Mouse (Mus musculus): Measurements from ENCODE around the gene H1f0. TPM values are rescaled to one million over a fixed set of nuclear protein-coding genes. Genes with fewer than 3 reads are reported as not detected.

H1f0 gene
- polyA plus RNA-seq, 1 experiment, result 87.7 TPM

DNA sequence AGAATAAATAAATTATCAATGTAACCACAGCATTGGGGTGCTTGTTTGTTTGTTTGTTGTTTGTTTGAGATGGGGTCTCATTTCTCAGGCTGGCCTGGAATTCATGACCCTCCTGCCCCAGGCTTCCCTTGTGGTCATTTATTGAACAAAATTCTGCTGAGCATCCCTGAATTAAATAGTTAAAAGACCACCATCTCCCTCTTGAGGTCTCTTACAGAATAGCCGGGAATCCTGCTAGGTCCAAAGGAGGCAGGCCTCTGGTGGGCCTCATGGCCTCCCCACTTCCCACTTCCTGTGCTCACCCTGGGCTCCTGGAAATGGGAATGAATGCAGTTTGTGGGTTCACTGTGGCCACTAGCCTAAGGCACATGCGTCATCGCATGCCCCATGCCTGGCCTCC is 9.4 kb upstream of the H1f0 start:
- TF ChIP-seq POLR2A (IDR thresholded peaks at IDR 0.05; ENCODE audit: borderline replicate concordance, low read depth, low read length) (no peak), CTCF (IDR thresholded peaks at IDR 0.05; ENCODE audit: low read depth, low read length) (no peak)
- H3K4me3 ChIP-seq (ENCODE audit: insufficient read depth, low read length), result no peak overlapping the region
- H3K4me1 ChIP-seq (ENCODE audit: control insufficient read depth, insufficient read depth, low read length), result no peaks in the 10 kb centered on the region
- H3K27ac ChIP-seq (ENCODE audit: insufficient read depth, low read depth, low read length), result no peak overlapping the region

DNA sequence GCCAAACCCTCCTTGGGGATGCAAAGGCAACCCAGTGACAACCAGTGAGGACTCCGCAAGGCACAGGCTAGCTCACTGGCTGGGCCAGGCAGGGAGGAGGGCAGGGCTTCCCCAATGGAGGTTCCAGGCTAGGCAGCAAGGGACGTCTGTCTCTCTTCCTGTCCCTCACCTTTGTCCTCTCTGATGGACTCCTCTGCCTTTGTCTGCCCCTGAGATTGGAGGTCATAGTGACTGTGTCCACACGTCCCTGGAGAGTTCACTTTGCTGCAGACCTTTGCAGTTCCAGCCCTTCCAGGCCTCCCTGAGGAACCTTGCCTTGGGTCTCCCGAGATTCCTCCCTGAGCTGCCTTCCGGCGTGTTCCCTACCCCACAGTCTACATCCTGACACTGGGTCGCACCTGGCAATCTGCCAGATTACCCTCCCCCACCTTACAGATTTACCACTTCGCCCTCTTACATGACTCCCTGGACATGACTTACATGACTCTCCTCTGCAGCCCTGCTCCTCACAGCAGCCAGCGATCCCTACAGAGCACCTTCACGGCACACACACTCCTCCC is 5.5 kb upstream of the H1f0 start:
- TF ChIP-seq CTCF (IDR thresholded peaks at IDR 0.05; ENCODE audit: low read depth, low read length) (no peak), POLR2A (IDR thresholded peaks at IDR 0.05; ENCODE audit: borderline replicate concordance, low read depth, low read length) (no peak)
- Histone ChIP-seq H3K4me3 (ENCODE audit: insufficient read depth, low read length) (no peak overlapping the region), H3K27ac (ENCODE audit: insufficient read depth, low read depth, low read length) (no peak overlapping the region), H3K4me1 (ENCODE audit: control insufficient read depth, insufficient read depth, low read length) (peaks cover 3% of the 10 kb centered on the region; the same call in 1 of the 2 replicates)

DNA sequence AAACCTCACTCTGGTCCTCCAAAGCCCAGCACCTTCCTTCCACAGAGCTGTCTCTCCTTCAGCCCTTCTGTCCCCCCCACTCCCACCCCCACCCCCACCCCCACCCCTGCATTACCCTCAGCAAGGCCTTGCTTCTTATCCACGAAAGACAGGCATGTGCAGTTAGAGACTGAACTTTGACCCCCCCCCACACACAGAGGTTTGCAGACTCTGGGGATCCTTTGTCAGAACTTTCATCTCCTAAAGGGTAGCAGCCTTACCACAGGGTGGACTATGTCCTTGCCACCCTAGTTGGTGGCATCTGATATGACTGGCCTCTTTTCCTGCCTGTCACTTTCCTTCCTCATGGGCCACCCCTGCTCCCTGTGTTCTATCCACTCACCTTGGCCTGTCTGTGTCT is 4.9 kb upstream of the H1f0 start:
- TF ChIP-seq CTCF (IDR thresholded peaks at IDR 0.05; ENCODE audit: low read depth, low read length) (no peak), POLR2A (IDR thresholded peaks at IDR 0.05; ENCODE audit: borderline replicate concordance, low read depth, low read length) (no peak)
- Histone ChIP-seq H3K27ac (ENCODE audit: insufficient read depth, low read depth, low read length) (no peak overlapping the region), H3K4me1 (ENCODE audit: control insufficient read depth, insufficient read depth, low read length) (peaks cover 3% of the 10 kb centered on the region; the same call in 1 of the 2 replicates), H3K4me3 (ENCODE audit: insufficient read depth, low read length) (no peak overlapping the region)

DNA sequence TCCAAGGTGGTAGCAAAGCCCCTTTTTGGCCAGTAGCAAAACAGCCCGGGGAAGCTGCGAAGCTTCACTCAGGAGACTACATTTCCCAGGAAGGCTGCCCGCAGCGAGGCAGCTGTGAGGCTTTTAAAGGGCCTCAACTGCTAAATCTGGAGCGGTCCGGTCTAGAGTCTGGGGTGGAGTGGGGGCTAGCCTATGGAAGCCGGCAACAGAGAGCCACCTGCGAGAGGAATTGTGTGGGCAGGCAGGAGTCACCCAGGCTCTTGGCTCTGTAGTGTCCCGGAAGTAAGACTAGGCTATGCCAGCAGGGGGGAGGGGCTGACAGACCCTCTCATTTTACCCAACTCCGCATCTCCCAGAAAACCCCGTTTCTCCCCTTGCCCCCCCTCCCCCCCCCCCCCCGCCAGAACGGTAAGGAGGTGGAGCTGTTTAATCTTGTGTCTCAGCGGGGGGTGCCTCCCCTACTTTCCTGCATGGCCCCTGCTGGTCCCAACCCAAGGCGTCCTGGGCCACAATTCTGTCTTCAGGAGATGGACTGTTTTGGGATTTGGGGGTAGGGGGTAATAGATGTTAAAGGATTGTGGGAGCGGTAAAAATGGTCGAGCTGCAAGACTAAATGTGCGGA is 2.5 kb upstream of the H1f0 start:
- H3K4me1 ChIP-seq (ENCODE audit: control insufficient read depth, insufficient read depth, low read length), result peaks cover 16% of the 10 kb centered on the region
- no peak overlapping the region for H3K27ac ChIP-seq (ENCODE audit: insufficient read depth, low read depth, low read length)

DNA sequence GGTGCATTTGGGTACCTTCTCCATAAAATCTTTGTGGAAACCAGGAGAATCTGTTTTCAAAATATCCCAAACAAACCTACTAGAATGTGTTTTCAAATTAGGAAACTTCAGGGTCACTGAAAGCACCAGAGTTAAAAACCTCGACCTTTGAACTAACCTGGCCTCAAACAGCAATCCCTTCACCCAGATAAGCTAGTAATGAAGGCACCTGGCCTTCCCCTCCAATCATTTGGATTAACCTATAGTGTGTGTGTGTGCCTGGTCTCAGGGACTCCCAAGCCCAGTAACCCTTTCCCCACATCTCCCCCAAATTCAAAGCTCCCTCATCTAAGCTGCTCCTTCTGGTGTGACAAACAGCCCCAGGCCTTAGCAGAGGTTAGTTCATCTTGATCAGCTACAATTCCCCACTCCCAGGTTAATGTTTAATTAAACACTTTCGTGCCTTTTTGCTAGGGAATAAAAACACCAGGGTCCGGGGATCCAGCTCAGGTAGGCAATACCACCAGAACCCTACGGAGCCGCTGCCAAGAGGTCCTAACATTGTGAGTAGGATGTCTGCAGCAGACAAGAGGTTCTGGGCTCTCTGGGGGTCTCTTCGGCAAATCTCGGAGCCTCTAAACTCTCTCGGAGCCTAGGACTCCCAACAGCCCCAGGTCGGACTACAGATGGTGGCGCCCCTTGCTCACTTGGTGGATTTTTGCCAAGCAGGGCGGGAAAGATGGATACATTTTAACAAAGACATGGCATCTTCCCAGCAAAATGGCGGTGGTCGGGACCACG is 1.5 kb upstream of the H1f0 start:
- no peak overlapping the region for H3K27ac ChIP-seq (ENCODE audit: insufficient read depth, low read depth, low read length)
- peaks cover 19% of the 10 kb centered on the region for H3K4me1 ChIP-seq (ENCODE audit: control insufficient read depth, insufficient read depth, low read length)
- no peak overlapping the region for H3K4me3 ChIP-seq (ENCODE audit: insufficient read depth, low read length)
- TF ChIP-seq POLR2A (IDR thresholded peaks at IDR 0.05; ENCODE audit: borderline replicate concordance, low read depth, low read length) (no peak), CTCF (IDR thresholded peaks at IDR 0.05; ENCODE audit: low read depth, low read length) (no peak)

More for the DNA sequence above, 2.5 kb upstream of the H1f0 start:
- H3K4me3 ChIP-seq (ENCODE audit: insufficient read depth, low read length), result no peak overlapping the region
- no peak for TF ChIP-seq CTCF (IDR thresholded peaks at IDR 0.05; ENCODE audit: low read depth, low read length)
- no peak for TF ChIP-seq POLR2A (IDR thresholded peaks at IDR 0.05; ENCODE audit: borderline replicate concordance, low read depth, low read length)

DNA sequence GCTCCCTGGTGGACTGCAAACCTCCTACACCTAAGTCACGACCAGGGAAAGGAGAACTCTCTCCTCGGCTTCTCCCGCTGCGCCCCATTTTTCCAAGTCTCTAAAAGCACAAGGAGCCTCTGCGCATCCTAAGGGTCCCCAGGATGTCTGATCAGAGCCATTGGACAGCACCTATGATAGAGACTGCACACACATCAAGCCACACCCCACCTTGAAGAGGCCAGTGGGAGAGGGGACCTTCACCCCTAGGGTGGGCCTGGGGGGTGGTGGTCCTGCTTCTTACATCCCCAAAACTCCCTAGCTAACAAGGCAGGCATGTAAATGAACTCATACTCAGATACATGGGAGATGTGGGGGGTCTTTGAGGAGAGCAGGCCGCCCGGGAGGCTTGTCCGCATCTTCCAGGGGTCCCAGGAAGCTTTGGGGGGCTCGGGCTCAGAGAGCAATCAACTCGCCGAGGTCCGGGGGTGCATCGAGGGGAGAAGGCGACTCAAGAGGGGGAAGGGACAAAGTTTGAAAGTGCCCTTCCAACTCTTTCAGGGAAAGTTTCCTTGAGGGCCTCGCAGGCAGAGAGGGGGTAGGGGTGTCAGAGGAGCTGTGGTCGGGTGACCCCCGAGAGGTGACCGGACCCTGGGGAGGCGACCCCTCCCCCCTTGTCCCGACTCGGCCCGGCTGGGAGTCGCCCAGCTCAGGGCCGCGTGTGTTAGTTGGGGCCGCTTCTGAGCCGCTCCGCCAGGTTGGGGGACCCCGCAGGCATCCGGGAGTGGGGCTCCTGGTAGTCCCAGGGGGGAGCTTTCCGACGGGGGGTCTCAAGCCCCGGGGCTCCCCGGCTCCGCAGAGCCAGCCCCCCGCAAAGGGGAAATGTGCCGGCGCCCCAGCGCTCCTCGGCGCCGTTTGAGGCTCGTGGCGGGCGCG is 702 bp upstream of the H1f0 start:
- no peak for TF ChIP-seq POLR2A (IDR thresholded peaks at IDR 0.05; ENCODE audit: borderline replicate concordance, low read depth, low read length)
- TF ChIP-seq CTCF (IDR thresholded peaks at IDR 0.05; ENCODE audit: low read depth, low read length), result no peak
- H3K4me1 ChIP-seq (ENCODE audit: control insufficient read depth, insufficient read depth, low read length), result peaks cover 19% of the 10 kb centered on the region
- H3K4me3 ChIP-seq (ENCODE audit: insufficient read depth, low read length), result peak overlapping the region; percentile 80
- H3K27ac ChIP-seq (ENCODE audit: insufficient read depth, low read depth, low read length), result no peak overlapping the region

DNA sequence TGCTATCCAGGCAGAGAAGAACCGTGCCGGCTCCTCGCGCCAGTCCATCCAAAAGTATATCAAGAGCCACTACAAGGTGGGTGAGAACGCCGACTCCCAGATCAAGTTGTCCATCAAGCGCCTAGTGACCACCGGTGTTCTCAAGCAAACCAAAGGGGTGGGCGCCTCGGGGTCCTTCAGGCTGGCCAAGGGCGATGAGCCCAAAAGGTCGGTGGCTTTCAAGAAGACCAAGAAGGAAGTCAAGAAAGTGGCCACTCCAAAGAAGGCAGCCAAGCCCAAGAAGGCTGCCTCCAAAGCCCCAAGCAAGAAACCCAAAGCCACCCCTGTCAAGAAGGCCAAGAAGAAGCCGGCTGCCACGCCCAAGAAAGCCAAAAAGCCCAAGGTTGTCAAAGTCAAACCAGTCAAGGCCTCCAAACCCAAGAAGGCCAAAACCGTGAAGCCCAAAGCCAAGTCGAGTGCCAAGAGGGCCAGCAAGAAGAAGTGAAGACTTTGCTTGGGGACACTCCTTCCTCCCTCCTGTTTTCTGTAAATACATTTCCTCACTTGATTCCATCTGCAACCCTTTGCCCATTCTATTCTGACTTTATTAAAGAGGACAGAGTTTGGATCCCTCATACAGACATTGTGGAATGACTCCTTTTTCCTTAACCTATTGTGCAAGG is 704 bp downstream of the H1f0 start:
- TF ChIP-seq CTCF (IDR thresholded peaks at IDR 0.05; ENCODE audit: low read depth, low read length) (no peak), POLR2A (IDR thresholded peaks at IDR 0.05; ENCODE audit: borderline replicate concordance, low read depth, low read length) (no peak)
- peaks cover 19% of the 10 kb centered on the region for H3K4me1 ChIP-seq (ENCODE audit: control insufficient read depth, insufficient read depth, low read length)
- H3K27ac ChIP-seq (ENCODE audit: insufficient read depth, low read depth, low read length), result peak overlapping the region; percentile 41; the same call in 1 of the 2 replicates

DNA sequence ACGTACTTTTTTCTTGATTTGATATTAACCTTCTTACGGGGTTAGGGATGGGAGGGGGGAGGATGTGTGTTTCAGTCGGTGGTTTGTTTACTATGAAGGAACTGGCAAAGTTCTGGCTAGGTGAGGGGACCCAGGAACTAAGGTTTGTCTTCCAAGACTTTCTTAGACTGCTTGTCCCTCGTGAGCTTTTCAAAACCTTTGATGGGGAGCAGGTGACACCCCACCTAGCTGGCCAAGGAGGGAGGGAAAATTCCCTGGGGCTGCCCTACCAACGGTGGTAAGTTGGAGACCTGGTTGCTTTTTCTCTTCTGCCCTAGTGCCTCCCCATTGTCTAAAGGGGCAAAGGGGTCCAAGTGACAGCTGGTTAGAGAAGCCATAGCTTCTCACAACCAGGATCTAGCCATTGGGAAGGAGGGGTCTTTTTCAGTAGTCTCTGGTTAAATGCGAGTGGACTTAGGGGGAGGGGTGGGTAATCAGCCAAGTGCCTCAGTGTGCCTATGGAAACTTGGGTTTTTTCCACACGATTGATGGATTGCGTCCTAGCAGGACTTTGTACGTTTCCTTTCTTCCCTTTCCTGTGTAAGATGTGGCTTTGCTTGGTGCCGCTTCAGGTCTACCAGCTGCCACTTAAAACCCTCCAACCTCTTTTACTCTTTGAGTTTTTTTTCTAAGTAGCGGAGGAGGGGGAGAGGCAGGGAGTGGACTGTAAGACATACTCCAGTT is 1.4 kb downstream of the H1f0 start:
- Histone ChIP-seq H3K4me1 (ENCODE audit: control insufficient read depth, insufficient read depth, low read length) (peaks cover 19% of the 10 kb centered on the region), H3K27ac (ENCODE audit: insufficient read depth, low read depth, low read length) (no peak overlapping the region), H3K4me3 (ENCODE audit: insufficient read depth, low read length) (peak overlapping the region; percentile 6; the same call in 1 of the 2 replicates)
- TF ChIP-seq CTCF (IDR thresholded peaks at IDR 0.05; ENCODE audit: low read depth, low read length) (no peak), POLR2A (IDR thresholded peaks at IDR 0.05; ENCODE audit: borderline replicate concordance, low read depth, low read length) (no peak)

More for the DNA sequence above, 704 bp downstream of the H1f0 start:
- H3K4me3 ChIP-seq (ENCODE audit: insufficient read depth, low read length), result peak overlapping the region; percentile 80
